Mouse (Mus musculus) MEL (cell line): Measurements from ENCODE around the gene Ephb2. TPM values are rescaled to one million over a fixed set of nuclear protein-coding genes. Genes with fewer than 3 reads are reported as not detected.

Experiments
- DNase-seq: peaks from one replicate; pipeline ENCODE4 v3.0.0; 2011; ENCODE audit warnings: low read depth, low spot score
- H3K27ac ChIP-seq: 2 replicates; pipeline ENCODE4 v1.5.1; 2012; ENCODE audit warnings: low read depth, mild to moderate bottlenecking, control low read depth, low read length, moderate library complexity; ENCODE audit not compliant: control insufficient read depth
- H3K27me3 ChIP-seq, 2 experiments: fragments of 150-350 bp in 1 of 2; sonication (generic) in 1 of 2; 2 replicates each; pipeline ENCODE4 v1.6.1; 2012; ENCODE audit warnings: low read length in 2 of 2, mild to moderate bottlenecking in 2 of 2, improper control_type of control experiment in 1 of 2, moderate library complexity in 1 of 2; ENCODE audit not compliant: insufficient read depth in 2 of 2, control insufficient read depth in 1 of 2
- H3K36me3 ChIP-seq, 2 experiments: 2 replicates each; pipeline ENCODE4 v1.6.1; 2012 to 2014; ENCODE audit warnings: low read length in 2 of 2, improper control_type of control experiment in 1 of 2, inconsistent platforms in 1 of 2, mild to moderate bottlenecking in 1 of 2; ENCODE audit not compliant: insufficient read depth in 2 of 2, control insufficient read depth in 1 of 2
- H3K4me1 ChIP-seq, 2 experiments: fragments of 150-350 bp in 1 of 2; sonication (generic) in 1 of 2; 2 replicates each; pipeline ENCODE4 v1.6.1; 2012; ENCODE audit warnings: low read length in 2 of 2, improper control_type of control experiment in 1 of 2, mild to moderate bottlenecking in 1 of 2; ENCODE audit not compliant: insufficient read depth in 2 of 2, control insufficient read depth in 1 of 2
- H3K4me3 ChIP-seq, 2 experiments: fragments of 150-350 bp in 1 of 2; sonication (generic) in 1 of 2; 2 replicates each; pipeline ENCODE4 v1.5.1; 2012; ENCODE audit warnings: low read depth in 2 of 2, low read length in 2 of 2, mild to moderate bottlenecking in 2 of 2, moderate library complexity in 2 of 2, control low read depth in 1 of 2, improper control_type of control experiment in 1 of 2; ENCODE audit not compliant: control insufficient read depth in 1 of 2, insufficient read depth in 1 of 2
- H3K79me2 ChIP-seq: 2 replicates; pipeline ENCODE4 v1.6.1; 2012; ENCODE audit warnings: mild to moderate bottlenecking, low read length, moderate library complexity; ENCODE audit not compliant: control insufficient read depth, poor library complexity, insufficient read depth
- H3K9ac ChIP-seq: 2 replicates; pipeline ENCODE4 v1.6.1; 2012; ENCODE audit warnings: low read depth, mild to moderate bottlenecking, control low read depth, low read length, moderate library complexity; ENCODE audit not compliant: control insufficient read depth, poor library complexity, severe bottlenecking
- H3K9me3 ChIP-seq: fragments of 150-350 bp; sonication (generic); replicated peaks from 2 replicates; pipeline ENCODE4 v1.6.1; 2012; ENCODE audit warnings: mild to moderate bottlenecking, low read length, improper control_type of control experiment, moderate library complexity; ENCODE audit not compliant: insufficient read depth
- CHD1 ChIP-seq: IDR thresholded peaks from 2 replicates; pipeline ENCODE4 v1.6.1; 2012; ENCODE audit warnings: low read depth, mild to moderate bottlenecking, inconsistent platforms, low read length, improper control_type of control experiment
- CTCF ChIP-seq, 3 experiments: IDR thresholded peaks in 2 of 3; conservative IDR thresholded peaks in 1 of 3; 2 replicates each; pipeline ENCODE4 v1.5.1; 2011 to 2012; ENCODE audit warnings: low read length in 3 of 3, low read depth in 2 of 3, mild to moderate bottlenecking in 2 of 3, improper control_type of control experiment in 1 of 3, inconsistent platforms in 1 of 3, mixed read lengths in 1 of 3, moderate library complexity in 1 of 3; ENCODE audit not compliant: control insufficient read depth in 1 of 3, insufficient read depth in 1 of 3, poor library complexity in 1 of 3, severe bottlenecking in 1 of 3
- ELF1 ChIP-seq: IDR thresholded peaks from 2 replicates; pipeline ENCODE4 v1.6.1; 2014; ENCODE audit warnings: low read depth, mild to moderate bottlenecking, inconsistent platforms, low read length, improper control_type of control experiment, moderate library complexity
- GATA1 ChIP-seq: IDR thresholded peaks from 2 replicates; pipeline ENCODE4 v1.6.1; 2011; ENCODE audit warnings: low read depth, low read length, improper control_type of control experiment
- KAT2A ChIP-seq: conservative IDR thresholded peaks from 2 replicates; pipeline ENCODE4 v1.6.1; 2012; ENCODE audit warnings: low read depth, low read length, improper control_type of control experiment, inconsistent platforms
- MAFK ChIP-seq: IDR thresholded peaks from 2 replicates; pipeline ENCODE4 v1.6.1; 2011; ENCODE audit warnings: low read depth, mild to moderate bottlenecking, low read length, improper control_type of control experiment, borderline replicate concordance
- MEF2A ChIP-seq: IDR thresholded peaks from 2 replicates; pipeline ENCODE4 v1.6.1; 2014; ENCODE audit warnings: low read depth, mild to moderate bottlenecking, inconsistent platforms, low read length, improper control_type of control experiment; ENCODE audit not compliant: poor library complexity, insufficient replicate concordance, severe bottlenecking; ENCODE audit errors: extremely low read depth
- MXI1 ChIP-seq: IDR thresholded peaks from 2 replicates; pipeline ENCODE4 v1.6.1; 2011; ENCODE audit warnings: mild to moderate bottlenecking, low read depth, low read length, improper control_type of control experiment
- NELFE ChIP-seq: IDR thresholded peaks from 2 replicates; pipeline ENCODE4 v1.6.1; 2011; ENCODE audit warnings: low read depth, low read length, improper control_type of control experiment
- NRF1 ChIP-seq: IDR thresholded peaks from 2 replicates; pipeline ENCODE4 v1.6.1; 2014; ENCODE audit warnings: low read depth, mild to moderate bottlenecking, inconsistent platforms, low read length, improper control_type of control experiment, moderate library complexity; ENCODE audit not compliant: poor library complexity, insufficient read depth, severe bottlenecking
- POLR2A ChIP-seq, 2 experiments: IDR thresholded peaks; 2 replicates each; pipeline ENCODE4 v1.6.1; 2011 to 2012; ENCODE audit warnings: low read length in 2 of 2, mild to moderate bottlenecking in 2 of 2, control low read depth in 1 of 2, improper control_type of control experiment in 1 of 2, low read depth in 1 of 2, moderate library complexity in 1 of 2; ENCODE audit not compliant: control insufficient read depth in 1 of 2, insufficient read depth in 1 of 2, poor library complexity in 1 of 2
- POLR2AphosphoS5 ChIP-seq: IDR thresholded peaks from 2 replicates; pipeline ENCODE4 v1.6.1; 2012; ENCODE audit warnings: low read depth, borderline replicate concordance, mild to moderate bottlenecking, inconsistent platforms, low read length, moderate library complexity, mixed read lengths
- RAD21 ChIP-seq: IDR thresholded peaks from 2 replicates; pipeline ENCODE4 v1.6.1; 2011; ENCODE audit warnings: mild to moderate bottlenecking, low read depth, low read length, improper control_type of control experiment
- RCOR1 ChIP-seq: IDR thresholded peaks from 2 replicates; pipeline ENCODE4 v1.6.1; 2012; ENCODE audit warnings: low read depth, mild to moderate bottlenecking, inconsistent platforms, low read length, improper control_type of control experiment
- SIN3A ChIP-seq: IDR thresholded peaks from 2 replicates; pipeline ENCODE4 v1.6.1; 2012; ENCODE audit warnings: low read length, improper control_type of control experiment, inconsistent platforms
- SMC3 ChIP-seq: IDR thresholded peaks from 2 replicates; pipeline ENCODE4 v1.6.1; 2011; ENCODE audit warnings: low read depth, low read length, improper control_type of control experiment
- TBP ChIP-seq: IDR thresholded peaks from 2 replicates; pipeline ENCODE4 v1.8.0; 2011; ENCODE audit warnings: low read depth, low read length, improper control_type of control experiment
- TCF12 ChIP-seq: IDR thresholded peaks from 2 replicates; pipeline ENCODE4 v1.6.1; 2014; ENCODE audit warnings: low read depth, mild to moderate bottlenecking, inconsistent platforms, low read length, improper control_type of control experiment, moderate library complexity
- UBTF ChIP-seq: IDR thresholded peaks from 2 replicates; pipeline ENCODE4 v1.6.1; 2012; ENCODE audit warnings: low read depth, mild to moderate bottlenecking, inconsistent platforms, low read length, improper control_type of control experiment, moderate library complexity, borderline replicate concordance; ENCODE audit not compliant: insufficient read depth
- USF2 ChIP-seq, 2 experiments: IDR thresholded peaks; 2 replicates each; pipeline ENCODE4 v1.6.1; 2011 to 2012; ENCODE audit warnings: improper control_type of control experiment in 2 of 2, low read length in 2 of 2, borderline replicate concordance in 1 of 2, inconsistent platforms in 1 of 2, low read depth in 1 of 2, mild to moderate bottlenecking in 1 of 2; ENCODE audit not compliant: insufficient read depth in 1 of 2
- polyA plus RNA-seq, 2 experiments: library from polyadenylated mRNA; stranded (reverse) in 1 of 2; unstranded in 1 of 2; fragments of >175 nt in 1 of 2; fragments of >200 nt in 1 of 2; gene quantifications; 2 replicates each; pipeline versions ENCODE4 v1.2.1 to v1.2.4; 2012; ENCODE audit warnings: low replicate concordance in 2 of 2, low read depth in 1 of 2; ENCODE audit not compliant: insufficient read length in 2 of 2, insufficient read depth in 1 of 2, missing spikeins in 1 of 2
- total RNA-seq: library from RNA; depleted of rRNA; stranded (reverse); fragments of 300-350 nt; gene quantifications from 2 replicates; pipeline ENCODE4 v1.2.3, GENCODE M21; 2012

The Ephb2 gene
- total and polyA plus RNA-seq, 3 experiments, result 1.9 to 4.1 TPM; not detected in 1

- H3K4me3 ChIP-seq, result no peak overlapping the region
- no peak overlapping the region for H3K27ac ChIP-seq
- H3K79me2 ChIP-seq, result no peaks in the 10 kb centered on the region
- H3K27me3 ChIP-seq, result no peaks in the 10 kb centered on the region
- TF ChIP-seq MXI1, result no peak
- no peak for TF ChIP-seq TCF12
- no peak for TF ChIP-seq USF2 (IDR thresholded peaks at IDR 0.05; ENCODE audit: borderline replicate concordance in 1 of 2, insufficient read depth in 1 of 2, low read depth in 1 of 2, low read length in 2 of 2)
- TF ChIP-seq SMC3, result no peak
- TF ChIP-seq CHD1, result no peak
- TF ChIP-seq NRF1, result no peak
- TF ChIP-seq TBP, result no peak
- no peak for TF ChIP-seq GATA1
- TF ChIP-seq MEF2A, result no peak
- TF ChIP-seq CTCF (IDR thresholded peaks at IDR 0.05 in 2 of 3, conservative IDR thresholded peaks at IDR 0.05 in 1 of 3; ENCODE audit: control insufficient read depth in 1 of 3, insufficient read depth in 1 of 3, low read depth in 2 of 3, low read length in 3 of 3, poor library complexity in 1 of 3, severe bottlenecking in 1 of 3), result no peak
- no peak for TF ChIP-seq UBTF
- DNase-seq, result no peak
- no peaks in the 10 kb centered on the region for H3K9me3 ChIP-seq
- H3K9ac ChIP-seq, result no peak overlapping the region
- no peaks in the 10 kb centered on the region for H3K36me3 ChIP-seq
- H3K4me1 ChIP-seq, result no peaks in the 10 kb centered on the region
Observed at GRCm38 (mm10) chr4:136772318-136772717, 63.5 kb downstream of the Ephb2 start.

- H3K36me3 ChIP-seq, result no peaks in the 10 kb centered on the region
- no peak overlapping the region for H3K4me3 ChIP-seq
- H3K4me1 ChIP-seq, result no peaks in the 10 kb centered on the region
- H3K9ac ChIP-seq, result no peak overlapping the region
- H3K79me2 ChIP-seq, result no peaks in the 10 kb centered on the region
- no peak for DNase-seq
- H3K27ac ChIP-seq, result no peak overlapping the region
- no peaks in the 10 kb centered on the region for H3K27me3 ChIP-seq
- no peak for TF ChIP-seq KAT2A
- no peak for TF ChIP-seq RCOR1
- no peak for TF ChIP-seq NELFE
- TF ChIP-seq MXI1, result no peak
- TF ChIP-seq, all 39 proteins: peak for 0
- no peaks in the 10 kb centered on the region for H3K9me3 ChIP-seq
Observed at GRCm38 (mm10) chr4:136770718-136771117, 65.1 kb downstream of the Ephb2 start.

- DNase-seq, result peak; percentile 20
- no peaks in the 10 kb centered on the region for H3K27me3 ChIP-seq
- TF ChIP-seq SIN3A (no peak), CTCF (IDR thresholded peaks at IDR 0.05 in 2 of 3, conservative IDR thresholded peaks at IDR 0.05 in 1 of 3; ENCODE audit: control insufficient read depth in 1 of 3, insufficient read depth in 1 of 3, low read depth in 2 of 3, low read length in 3 of 3, poor library complexity in 1 of 3, severe bottlenecking in 1 of 3) (peak in 1 of 3 experiments; percentile 12; a peak in 1 of 6 replicates), RAD21 (peak; percentile 14), POLR2AphosphoS5 (no peak), MAFK (no peak), ELF1 (no peak), POLR2A (IDR thresholded peaks at IDR 0.05; ENCODE audit: control insufficient read depth in 1 of 2, insufficient read depth in 1 of 2, low read depth in 1 of 2, low read length in 2 of 2, poor library complexity in 1 of 2) (no peak)
- no peak overlapping the region for H3K4me3 ChIP-seq
- H3K27ac ChIP-seq, result no peak overlapping the region
- H3K79me2 ChIP-seq, result no peaks in the 10 kb centered on the region
- no peaks in the 10 kb centered on the region for H3K4me1 ChIP-seq
- no peaks in the 10 kb centered on the region for H3K9me3 ChIP-seq
- no peaks in the 10 kb centered on the region for H3K36me3 ChIP-seq
- H3K9ac ChIP-seq, result no peak overlapping the region
Observed at GRCm38 (mm10) chr4:136768499-136768898, 67.3 kb downstream of the Ephb2 start.
